Mouse (Mus musculus) neural tube, embryonic 11.5 days (tissue): ENCODE measurements around the gene Ovca2. TPM values are rescaled to one million over a fixed set of nuclear protein-coding genes. Genes with fewer than 3 reads are reported as not detected.

Experiments
- ATAC-seq: fragments of 200-750 bp; cut with Nextera tagmentation; 2 replicates; pipeline ENCODE4 v1.8.0; 2017; ENCODE audit warnings: moderate number of reproducible peaks, mild to moderate bottlenecking, moderate TSS enrichment, moderate library complexity; ENCODE audit not compliant: insufficient read depth, low FRiP score, low TSS enrichment
- DNase-seq: peaks from one replicate; pipeline ENCODE4 v3.0.0-alpha.2; 2015; ENCODE audit warnings: low spot score
- H3K27ac ChIP-seq: fragments of 300-500 bp; sonication (generic); 2 replicates; pipeline ENCODE4 v1.5.1; 2014; ENCODE audit warnings: low read depth, mild to moderate bottlenecking, low read length
- H3K27me3 ChIP-seq: fragments of 300-500 bp; sonication (generic); 2 replicates; pipeline ENCODE4 v1.6.1; 2014; ENCODE audit warnings: mild to moderate bottlenecking, low read length, mixed read lengths; ENCODE audit not compliant: control insufficient read depth, insufficient read depth
- H3K36me3 ChIP-seq: fragments of 300-500 bp; sonication (generic); 2 replicates; pipeline ENCODE4 v1.6.1; 2014; ENCODE audit warnings: mild to moderate bottlenecking, low read length, moderate library complexity, mixed read lengths; ENCODE audit not compliant: control insufficient read depth, insufficient read depth
- H3K4me1 ChIP-seq: fragments of 300-500 bp; sonication (generic); 2 replicates; pipeline ENCODE4 v1.6.1; 2014; ENCODE audit warnings: low read length, mixed read lengths; ENCODE audit not compliant: control insufficient read depth, insufficient read depth
- H3K4me2 ChIP-seq: fragments of 300-500 bp; sonication (generic); 2 replicates; pipeline ENCODE4 v1.6.1; 2014; ENCODE audit warnings: low read depth, mild to moderate bottlenecking, moderate library complexity
- H3K4me3 ChIP-seq: fragments of 300-500 bp; sonication (generic); 2 replicates; pipeline ENCODE4 v1.5.1; 2014; ENCODE audit warnings: low read depth, low read length
- H3K9ac ChIP-seq: fragments of 300-500 bp; sonication (generic); 2 replicates; pipeline ENCODE4 v1.6.1; 2014; ENCODE audit warnings: mild to moderate bottlenecking, low read length
- H3K9me3 ChIP-seq: fragments of 300-500 bp; sonication (generic); 2 replicates; pipeline ENCODE4 v1.6.1; 2016; ENCODE audit warnings: low read length; ENCODE audit not compliant: control insufficient read depth
- WGBS: fragments of 180-500 bp; shearing (Covaris S2); extraction: QIAGEN DNeasy Blood & Tissue Kit; methylation state at CpG from one replicate; pipeline ENCODE4 v1.1.7; 2014; 5-methylcytosine and 5-hydroxymethylcytosine counted together
- polyA plus RNA-seq: library from polyadenylated mRNA; unstranded; fragments of >200 nt; fragmentation: Nextera tagmentation; extraction: Ambion mirVana; gene quantifications from 2 replicates; pipeline ENCODE4 v1.2.1, GENCODE M21; 2014

Ovca2 gene
- polyA plus RNA-seq, 1 experiment from 2014 or later, result 37.4 TPM

GRCm38 (mm10) chr11:75192336-75193214 lies 13.9 kb upstream of the Ovca2 start:
- Histone ChIP-seq H3K9me3 (no peaks in the 10 kb centered on the region), H3K4me2 (peak overlapping the region; percentile 69), H3K4me1 (peaks cover 25% of the 10 kb centered on the region), H3K27me3 (peaks cover 58% of the 10 kb centered on the region), H3K9ac (no peak overlapping the region), H3K36me3 (no peaks in the 10 kb centered on the region), H3K4me3 (0 out of 2 replicates have a peak overlapping the region, but pooled peaks have one; percentile 2), H3K27ac (no peak overlapping the region)
- ATAC-seq (no peak), DNase-seq (peak; percentile 74)
- WGBS, result 25% methylated on average over 13 of the region's 13 CpGs

GRCm38 (mm10) chr11:75191841-75192240 lies 13.2 kb upstream of the Ovca2 start:
- Histone ChIP-seq H3K4me1 (peaks cover 25% of the 10 kb centered on the region), H3K27me3 (peaks cover 53% of the 10 kb centered on the region), H3K27ac (no peak overlapping the region), H3K9me3 (no peaks in the 10 kb centered on the region), H3K4me2 (no peak overlapping the region), H3K9ac (no peak overlapping the region), H3K36me3 (no peaks in the 10 kb centered on the region), H3K4me3 (no peak overlapping the region)
- DNase-seq (no peak), ATAC-seq (no peak)
- 73% methylated on average over 6 of the region's 6 CpGs for WGBS

GRCm38 (mm10) chr11:75190905-75191441 lies 12.3 kb upstream of the Ovca2 start, which contains the start of gene Dph1:
Gene Dph1 (minus strand): TSS chr11:75191241.
- Histone ChIP-seq H3K9me3 (no peaks in the 10 kb centered on the region), H3K36me3 (no peaks in the 10 kb centered on the region), H3K9ac (peak within 1 kb of the TSS; percentile 58), H3K27ac (no peak within 1 kb of the TSS), H3K4me1 (peaks cover 25% of the 10 kb centered on the region), H3K4me2 (peak within 1 kb of the TSS; percentile 79), H3K4me3 (peak within 1 kb of the TSS; percentile 74), H3K27me3 (peaks cover 45% of the 10 kb centered on the region)
- no peak for ATAC-seq
- WGBS, result 47% methylated on average over 5 of the region's 5 CpGs
- DNase-seq, result no peak

GRCm38 (mm10) chr11:75190371-75190724 lies 11.7 kb upstream of the Ovca2 start:
- Histone ChIP-seq H3K36me3 (no peaks in the 10 kb centered on the region), H3K4me2 (peak overlapping the region; percentile 79), H3K9ac (peak overlapping the region; percentile 58), H3K4me3 (peak overlapping the region; percentile 74), H3K4me1 (peaks cover 25% of the 10 kb centered on the region), H3K27ac (no peak overlapping the region), H3K27me3 (peaks cover 38% of the 10 kb centered on the region), H3K9me3 (no peaks in the 10 kb centered on the region)
- DNase-seq, result peak; percentile 89
- WGBS, result 0% methylated on average over 24 of the region's 24 CpGs
- ATAC-seq, result peak; percentile 62; the same call in 1 of the 2 replicates

GRCm38 (mm10) chr11:75189713-75190370 lies 11.2 kb upstream of the Ovca2 start:
- under 1% methylated on average over 22 of the region's 22 CpGs for WGBS
- Histone ChIP-seq H3K27ac (no peak overlapping the region), H3K4me2 (peak overlapping the region; percentile 79), H3K4me3 (peak overlapping the region; percentile 74), H3K4me1 (peaks cover 20% of the 10 kb centered on the region), H3K9ac (peak overlapping the region; percentile 58), H3K36me3 (no peaks in the 10 kb centered on the region), H3K9me3 (no peaks in the 10 kb centered on the region), H3K27me3 (peaks cover 33% of the 10 kb centered on the region)
- DNase-seq (no peak), ATAC-seq (0 out of 2 replicates have a peak, but pooled peaks have one; percentile 49)

- Histone ChIP-seq H3K4me2 (no peak overlapping the region), H3K27ac (no peak overlapping the region), H3K9ac (no peak overlapping the region), H3K27me3 (no peaks in the 10 kb centered on the region), H3K4me1 (peaks cover 4% of the 10 kb centered on the region; the same call in 1 of the 2 replicates), H3K36me3 (no peaks in the 10 kb centered on the region; the same call in none of the 2 replicates), H3K4me3 (no peak overlapping the region), H3K9me3 (no peaks in the 10 kb centered on the region)
- 58% methylated on average over 2 of the region's 2 CpGs for WGBS
- DNase-seq, result no peak
- ATAC-seq, result no peak
Measured at GRCm38 (mm10) chr11:75184986-75185385, 6.4 kb upstream of the Ovca2 start.

GRCm38 (mm10) chr11:75184573-75184972 lies 5.9 kb upstream of the Ovca2 start:
- no peaks in the 10 kb centered on the region for H3K9me3 ChIP-seq
- no peaks in the 10 kb centered on the region; the same call in none of the 2 replicates for H3K36me3 ChIP-seq
- 89% methylated on average over 5 of the region's 5 CpGs for WGBS
- H3K4me2 ChIP-seq, result no peak overlapping the region
- no peak overlapping the region for H3K9ac ChIP-seq
- ATAC-seq (no peak), DNase-seq (no peak)
- H3K4me1 ChIP-seq, result peaks cover 1% of the 10 kb centered on the region; the same call in 1 of the 2 replicates
- no peak overlapping the region for H3K4me3 ChIP-seq
- H3K27me3 ChIP-seq, result no peaks in the 10 kb centered on the region
- H3K27ac ChIP-seq, result no peak overlapping the region

- Histone ChIP-seq H3K4me3 (no peak overlapping the region), H3K36me3 (no peaks in the 10 kb centered on the region; the same call in none of the 2 replicates), H3K27me3 (no peaks in the 10 kb centered on the region), H3K27ac (no peak overlapping the region), H3K9ac (no peak overlapping the region), H3K4me1 (no peaks in the 10 kb centered on the region), H3K9me3 (no peaks in the 10 kb centered on the region), H3K4me2 (no peak overlapping the region)
- DNase-seq (no peak), ATAC-seq (no peak)
- 80% methylated on average over 2 of the region's 2 CpGs for WGBS
Measured at GRCm38 (mm10) chr11:75183917-75184570, 5.4 kb upstream of the Ovca2 start.
